Mouse (Mus musculus) midbrain, embryonic 13.5 days (tissue): Measurements from ENCODE around the gene Lrr1. TPM values are rescaled to one million over a fixed set of nuclear protein-coding genes. Genes with fewer than 3 reads are reported as not detected.
"Not testable (repeated sequence)": the region's sequence is repeated elsewhere in the genome, so short reads cannot be mapped to it uniquely, and the experiment has no call there.

Source experiments
- ATAC-seq: fragments of 200-750 bp; cut with Nextera tagmentation; 2 replicates; pipeline ENCODE4 v1.8.0; 2017; ENCODE audit warnings: mild to moderate bottlenecking, moderate TSS enrichment, moderate library complexity
- H3K27ac ChIP-seq: fragments of 300-500 bp; sonication (generic); 2 replicates; pipeline ENCODE4 v1.5.1; 2015; ENCODE audit warnings: inconsistent platforms, mild to moderate bottlenecking, moderate library complexity
- H3K27me3 ChIP-seq: fragments of 300-500 bp; sonication (generic); 2 replicates; pipeline ENCODE4 v1.6.1; 2015; ENCODE audit warnings: mild to moderate bottlenecking, inconsistent platforms
- H3K36me3 ChIP-seq: fragments of 300-500 bp; sonication (generic); 2 replicates; pipeline ENCODE4 v1.6.1; 2015; ENCODE audit warnings: mild to moderate bottlenecking, inconsistent platforms
- H3K4me1 ChIP-seq: fragments of 300-500 bp; sonication (generic); replicated peaks from 2 replicates; pipeline ENCODE4 v1.6.1; 2015; ENCODE audit warnings: inconsistent platforms
- H3K4me2 ChIP-seq: fragments of 300-500 bp; sonication (generic); replicated peaks from 2 replicates; pipeline ENCODE4 v1.6.1; 2015; ENCODE audit warnings: moderate library complexity, mild to moderate bottlenecking, inconsistent platforms
- H3K4me3 ChIP-seq: fragments of 300-500 bp; sonication (generic); replicated peaks from 2 replicates; pipeline ENCODE4 v1.5.1; 2015; ENCODE audit warnings: mild to moderate bottlenecking, inconsistent platforms
- H3K9ac ChIP-seq: fragments of 300-500 bp; sonication (generic); replicated peaks from 2 replicates; pipeline ENCODE4 v1.6.1; 2015; ENCODE audit warnings: mild to moderate bottlenecking, inconsistent platforms
- H3K9me3 ChIP-seq: fragments of 300-500 bp; sonication (generic); 2 replicates; pipeline ENCODE4 v1.6.1; 2016; ENCODE audit warnings: mild to moderate bottlenecking, inconsistent platforms
- WGBS: fragments of 180-500 bp; shearing (Covaris S2); methylation state at CpG from one replicate; pipeline ENCODE4 v1.1.7; 2015; 5-methylcytosine and 5-hydroxymethylcytosine counted together
- polyA plus RNA-seq: library from polyadenylated mRNA; unstranded; fragments of >200 nt; fragmentation: Nextera tagmentation; extraction: Ambion mirVana; gene quantifications from 2 replicates; pipeline ENCODE4 v1.2.1, GENCODE M21; 2015

Gene Lrr1
- polyA plus RNA-seq, 1 experiment from 2014 or later: 11.0 TPM

- no peak overlapping the region for H3K27ac ChIP-seq
- 0 out of 2 replicates have a peak, but pooled peaks have one; percentile 34 for ATAC-seq
- WGBS: 71% methylated on average over 6 of the region's 6 CpGs
Observed at GRCm38 (mm10) chr12:69143460-69143859, 25.2 kb upstream of the Lrr1 start.

GRCm38 (mm10) chr12:69147166-69147735, 21.4 kb upstream of the Lrr1 start:
- Histone ChIP-seq H3K9ac (no peak overlapping the region), H3K4me2 (no peak overlapping the region), H3K4me1 (no peaks in the 10 kb centered on the region), H3K4me3 (no peak overlapping the region), H3K27ac (no peak overlapping the region), H3K9me3 (no peaks in the 10 kb centered on the region), H3K27me3 (no peaks in the 10 kb centered on the region), H3K36me3 (no peaks in the 10 kb centered on the region)
- no peak for ATAC-seq
- WGBS: 93% methylated on average over 5 of the region's 5 CpGs

More at GRCm38 (mm10) chr12:69143460-69143859, 25.2 kb upstream of the Lrr1 start:
- no peaks in the 10 kb centered on the region for H3K4me1 ChIP-seq
- no peaks in the 10 kb centered on the region for H3K9me3 ChIP-seq
- no peaks in the 10 kb centered on the region for H3K27me3 ChIP-seq
- H3K9ac ChIP-seq: no peak overlapping the region
- no peaks in the 10 kb centered on the region for H3K36me3 ChIP-seq
- H3K4me3 ChIP-seq: no peak overlapping the region
- no peak overlapping the region for H3K4me2 ChIP-seq

GRCm38 (mm10) chr12:69150049-69150448, 18.6 kb upstream of the Lrr1 start:
- Histone ChIP-seq H3K4me3 (no peak overlapping the region), H3K36me3 (peaks cover 2% of the 10 kb centered on the region; the same call in 1 of the 2 replicates), H3K9ac (no peak overlapping the region), H3K9me3 (no peaks in the 10 kb centered on the region), H3K27ac (no peak overlapping the region), H3K4me2 (no peak overlapping the region), H3K4me1 (no peaks in the 10 kb centered on the region), H3K27me3 (no peaks in the 10 kb centered on the region)
- no peak for ATAC-seq
- 81% methylated on average over 13 of the region's 13 CpGs for WGBS

GRCm38 (mm10) chr12:69155923-69156322, 12.7 kb upstream of the Lrr1 start:
- 85% methylated on average over 2 of the region's 2 CpGs for WGBS
- peaks cover 27% of the 10 kb centered on the region for H3K36me3 ChIP-seq
- H3K4me2 ChIP-seq: no peak overlapping the region
- H3K4me3 ChIP-seq: no peak overlapping the region
- H3K4me1 ChIP-seq: peaks cover 12% of the 10 kb centered on the region
- H3K9ac ChIP-seq: no peak overlapping the region
- no peak overlapping the region for H3K27ac ChIP-seq
- ATAC-seq: no peak
- H3K27me3 ChIP-seq: no peaks in the 10 kb centered on the region
- no peaks in the 10 kb centered on the region for H3K9me3 ChIP-seq

GRCm38 (mm10) chr12:69156436-69156835, 12.2 kb upstream of the Lrr1 start:
- no peak for ATAC-seq
- H3K9ac ChIP-seq: no peak overlapping the region
- H3K4me3 ChIP-seq: no peak overlapping the region
- WGBS: 96% methylated on average over 4 of the region's 4 CpGs
- no peaks in the 10 kb centered on the region for H3K9me3 ChIP-seq
- peaks cover 27% of the 10 kb centered on the region for H3K36me3 ChIP-seq
- H3K27me3 ChIP-seq: no peaks in the 10 kb centered on the region
- H3K4me2 ChIP-seq: no peak overlapping the region
- no peak overlapping the region for H3K27ac ChIP-seq
- peaks cover 12% of the 10 kb centered on the region for H3K4me1 ChIP-seq

GRCm38 (mm10) chr12:69157107-69157506, 11.5 kb upstream of the Lrr1 start:
- H3K36me3 ChIP-seq: peaks cover 27% of the 10 kb centered on the region
- no peaks in the 10 kb centered on the region for H3K9me3 ChIP-seq
- no peaks in the 10 kb centered on the region for H3K27me3 ChIP-seq
- H3K27ac ChIP-seq: no peak overlapping the region
- H3K9ac ChIP-seq: no peak overlapping the region
- 95% methylated on average over 2 of the region's 2 CpGs for WGBS
- peak overlapping the region; percentile 74; the same call in 1 of the 2 replicates for H3K4me2 ChIP-seq
- ATAC-seq: no peak
- peaks cover 12% of the 10 kb centered on the region for H3K4me1 ChIP-seq
- no peak overlapping the region for H3K4me3 ChIP-seq

- WGBS: under 1% methylated on average over 19 of the region's 19 CpGs
- Histone ChIP-seq H3K27me3 (no peaks in the 10 kb centered on the region), H3K27ac (peak overlapping the region; percentile 91), H3K9me3 (no peaks in the 10 kb centered on the region), H3K36me3 (peaks cover 27% of the 10 kb centered on the region), H3K4me1 (peaks cover 12% of the 10 kb centered on the region), H3K9ac (peak overlapping the region; percentile 91), H3K4me2 (peak overlapping the region; percentile 74), H3K4me3 (peak overlapping the region; percentile 65)
- ATAC-seq: no peak
Observed at GRCm38 (mm10) chr12:69158366-69158764, 10.2 kb upstream of the Lrr1 start.

- peaks cover 27% of the 10 kb centered on the region for H3K36me3 ChIP-seq
- under 1% methylated on average over 54 of the region's 68 CpGs for WGBS
- H3K4me3 ChIP-seq: peak within 1 kb of the TSS; percentile 65
- not testable (repeated sequence) for H3K9me3 ChIP-seq, H3K27me3 ChIP-seq
- peak; percentile 99 for ATAC-seq
- peaks cover 12% of the 10 kb centered on the region for H3K4me1 ChIP-seq
- peak within 1 kb of the TSS; percentile 91 for H3K9ac ChIP-seq
- H3K27ac ChIP-seq: peak within 1 kb of the TSS; percentile 91
- peak within 1 kb of the TSS; percentile 74 for H3K4me2 ChIP-seq
Observed at GRCm38 (mm10) chr12:69158765-69159577, 9.6 kb upstream of the Lrr1 start, which contains the start of gene Rps29. Gene Rps29, minus strand, starts transcription at chr12:69159186.

- no peak overlapping the region for H3K9ac ChIP-seq
- H3K9me3 ChIP-seq: no peaks in the 10 kb centered on the region
- H3K27me3 ChIP-seq: no peaks in the 10 kb centered on the region
- H3K27ac ChIP-seq: no peak overlapping the region; the same call in none of the 2 replicates
- no peak for ATAC-seq
- peaks cover 12% of the 10 kb centered on the region for H3K4me1 ChIP-seq
- no peak overlapping the region for H3K4me2 ChIP-seq
- WGBS: 4% methylated on average over 9 of the region's 9 CpGs
- peak overlapping the region; percentile 65; the same call in 1 of the 2 replicates for H3K4me3 ChIP-seq
- peaks cover 27% of the 10 kb centered on the region for H3K36me3 ChIP-seq
Observed at GRCm38 (mm10) chr12:69159578-69159940, 9.1 kb upstream of the Lrr1 start.

GRCm38 (mm10) chr12:69160677-69161076, 7.9 kb upstream of the Lrr1 start:
- not testable (repeated sequence) for H3K9ac ChIP-seq, H3K9me3 ChIP-seq, H3K27me3 ChIP-seq, H3K4me3 ChIP-seq, H3K4me2 ChIP-seq, ATAC-seq, H3K27ac ChIP-seq
- peaks cover 19% of the 10 kb centered on the region for H3K36me3 ChIP-seq
- peaks cover 12% of the 10 kb centered on the region for H3K4me1 ChIP-seq
- 74% methylated on average over 2 of the region's 2 CpGs for WGBS

- not testable (repeated sequence) for ATAC-seq, H3K4me2 ChIP-seq, H3K36me3 ChIP-seq, H3K9ac ChIP-seq, H3K4me1 ChIP-seq, H3K9me3 ChIP-seq, H3K4me3 ChIP-seq, H3K27ac ChIP-seq, H3K27me3 ChIP-seq
- WGBS: 78% methylated on average over 4 of the region's 4 CpGs
Observed at GRCm38 (mm10) chr12:69163586-69163985, 5.0 kb upstream of the Lrr1 start.

- no peaks in the 10 kb centered on the region for H3K27me3 ChIP-seq
- 63% methylated on average over 3 of the region's 3 CpGs for WGBS
- no peaks in the 10 kb centered on the region for H3K36me3 ChIP-seq
- ATAC-seq: no peak
- no peak overlapping the region for H3K27ac ChIP-seq
- peaks cover 16% of the 10 kb centered on the region for H3K4me1 ChIP-seq
- no peak overlapping the region for H3K9ac ChIP-seq
- H3K9me3 ChIP-seq: no peaks in the 10 kb centered on the region
- no peak overlapping the region for H3K4me3 ChIP-seq
- H3K4me2 ChIP-seq: no peak overlapping the region
Observed at GRCm38 (mm10) chr12:69164904-69165303, 3.7 kb upstream of the Lrr1 start.
